Mouse (Mus musculus): ENCODE results near the gene Tmub1. TPM values are rescaled to one million over a fixed set of nuclear protein-coding genes. Genes with fewer than 3 reads are reported as not detected.

The Tmub1 gene
- total RNA-seq, 2 experiments from 2014 or later, result 9.1 to 10.5 TPM

Other genes starting within 250 kb of the Tmub1 start
- gene Kcnh2, start 96.2 kb downstream of the Tmub1 start, total RNA-seq (2021), result 10 to 100 TPM; 12.8 to 23.1 TPM
- gene Nos3, start 83.0 kb downstream of the Tmub1 start, total RNA-seq (2021), result 10 to 100 TPM; 16.3 to 16.6 TPM
- gene Atg9b, start 55.7 kb downstream of the Tmub1 start, total RNA-seq (2021), result under 1 TPM; 0.60 to 0.67 TPM
- gene Abcb8, start 54.2 kb downstream of the Tmub1 start, total RNA-seq (2021), result 100 to 1,000 TPM in 1 of 2 experiments, 10 to 100 TPM in 1; 93.7 to 116 TPM
- gene Asic3, start 34.5 kb downstream of the Tmub1 start, total RNA-seq (2021), result under 1 TPM; 0.54 to 0.76 TPM
- gene Cdk5, start 24.3 kb downstream of the Tmub1 start, total RNA-seq (2021), result 10 to 100 TPM; 37.9 to 41.3 TPM
- gene Slc4a2, start 24.0 kb downstream of the Tmub1 start, total RNA-seq (2021), result 10 to 100 TPM; 58.7 to 60.9 TPM
- 100 to 1,000 TPM; 129 to 172 TPM for gene Fastk, start 2.6 kb downstream of the Tmub1 start, total RNA-seq (2021)
- 10 to 100 TPM; 67.6 to 72.2 TPM for gene Agap3, start 4.3 kb upstream of the Tmub1 start, total RNA-seq (2021)
- gene Gbx1, start 79.3 kb upstream of the Tmub1 start, total RNA-seq (2021), result under 1 TPM in 1 of 2 experiments, not detected in 1; 0.09 TPM
- 1 to 10 TPM; 1.0 to 6.2 TPM for gene Asb10, start 93.1 kb upstream of the Tmub1 start, total RNA-seq (2021)
- gene 4931409K22Rik, start 109.0 kb upstream of the Tmub1 start, total RNA-seq (2021), result not detected
- gene Abcf2, start 129.6 kb upstream of the Tmub1 start, total RNA-seq (2021), result 10 to 100 TPM; 51.0 to 53.3 TPM
- gene Chpf2, start 138.9 kb upstream of the Tmub1 start, total RNA-seq (2021), result 10 to 100 TPM; 35.4 to 46.3 TPM
- 10 to 100 TPM; 16.4 to 26.0 TPM for gene Smarcd3, start 176.6 kb upstream of the Tmub1 start, total RNA-seq (2021)
- 10 to 100 TPM; 43.3 to 43.9 TPM for gene Nub1, start 237.7 kb upstream of the Tmub1 start, total RNA-seq (2021)

All from adrenal gland, postnatal 10 days (tissue).